Mouse (Mus musculus) kidney, postnatal 0 days (tissue): ENCODE data around the gene Cyp4v3. TPM values are rescaled to one million over a fixed set of nuclear protein-coding genes. Genes with fewer than 3 reads are reported as not detected.

Experiments used
- ATAC-seq: fragments of 200-750 bp; cut with Nextera tagmentation; replicated peaks from 2 replicates; pipeline ENCODE4 v1.8.0; 2017; ENCODE audit warnings: low read depth, moderate number of reproducible peaks, moderate TSS enrichment, moderate library complexity; ENCODE audit not compliant: low FRiP score
- DNase-seq: peaks from one replicate; pipeline ENCODE4 v3.0.0-alpha.2; 2016; ENCODE audit warnings: low spot score
- H3K27ac ChIP-seq: fragments of 300-500 bp; sonication (generic); 2 replicates; pipeline ENCODE4 v1.5.1; 2014; ENCODE audit warnings: mild to moderate bottlenecking
- H3K27me3 ChIP-seq: fragments of 300-500 bp; sonication (generic); 2 replicates; pipeline ENCODE4 v1.6.1; 2014; ENCODE audit warnings: low read length, mixed read lengths; ENCODE audit not compliant: insufficient read depth
- H3K36me3 ChIP-seq: fragments of 300-500 bp; sonication (generic); 2 replicates; pipeline ENCODE4 v1.6.1; 2014; ENCODE audit warnings: low read length, mixed read lengths; ENCODE audit not compliant: insufficient read depth
- H3K4me1 ChIP-seq: fragments of 300-500 bp; sonication (generic); replicated peaks from 2 replicates; pipeline ENCODE4 v1.6.1; 2014; ENCODE audit warnings: antibody characterized with exemption, low read length, mixed read lengths; ENCODE audit not compliant: insufficient read depth
- H3K4me2 ChIP-seq: fragments of 300-500 bp; sonication (generic); 2 replicates; pipeline ENCODE4 v1.6.1; 2014; ENCODE audit warnings: mild to moderate bottlenecking, low read length, moderate library complexity, mixed read lengths
- H3K4me3 ChIP-seq: fragments of 300-500 bp; sonication (generic); replicated peaks from 2 replicates; pipeline ENCODE4 v1.5.1; 2014; ENCODE audit warnings: low read depth, low read length
- H3K9ac ChIP-seq: fragments of 300-500 bp; sonication (generic); 2 replicates; pipeline ENCODE4 v1.6.1; 2014; ENCODE audit warnings: low read depth, low read length
- H3K9me3 ChIP-seq: fragments of 300-500 bp; sonication (generic); replicated peaks from 2 replicates; pipeline ENCODE4 v1.6.1; 2016; ENCODE audit warnings: low read length, inconsistent platforms, mixed read lengths
- CTCF ChIP-seq: IDR thresholded peaks from 2 replicates; pipeline ENCODE4 v1.5.1; 2016; ENCODE audit warnings: antibody characterized with exemption, low read depth, mild to moderate bottlenecking, moderate library complexity
- WGBS: fragments of 180-500 bp; shearing (Covaris S2); extraction: QIAGEN DNeasy Blood & Tissue Kit; methylation state at CpG from one replicate; pipeline ENCODE4 v1.1.7; 2014; 5-methylcytosine and 5-hydroxymethylcytosine counted together
- polyA plus RNA-seq: library from polyadenylated mRNA; unstranded; fragments of >200 nt; fragmentation: Nextera tagmentation; extraction: Ambion mirVana; gene quantifications from 2 replicates; pipeline ENCODE4 v1.2.1, GENCODE M21; 2015

Gene Cyp4v3
- polyA plus RNA-seq, 1 experiment from 2014 or later, result 3.9 TPM

DNA sequence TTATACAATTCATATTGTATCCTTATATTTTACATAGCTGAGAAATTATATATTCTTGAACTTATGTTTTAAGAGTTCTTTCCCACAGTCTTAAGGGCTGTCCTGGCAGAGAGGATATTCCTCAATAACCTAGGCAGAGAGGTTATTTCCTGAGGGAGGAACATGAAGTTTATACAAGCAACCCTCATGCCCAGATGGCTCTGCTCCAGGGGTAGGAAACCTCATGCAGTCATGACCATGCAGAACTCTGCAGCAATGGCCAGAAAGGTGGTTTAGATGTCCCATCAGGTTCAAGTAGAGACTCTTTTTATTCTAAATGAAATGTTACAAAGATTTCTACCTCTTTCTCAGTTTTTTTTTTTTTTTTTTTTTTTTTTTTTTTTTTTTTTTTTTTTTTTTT is 64.0 kb downstream of the Cyp4v3 start:
- Histone ChIP-seq H3K9ac (no peak overlapping the region), H3K9me3 (no peaks in the 10 kb centered on the region), H3K36me3 (no peaks in the 10 kb centered on the region), H3K4me2 (no peak overlapping the region), H3K27me3 (no peaks in the 10 kb centered on the region), H3K4me1 (no peaks in the 10 kb centered on the region), H3K4me3 (no peak overlapping the region), H3K27ac (no peak overlapping the region)
- DNase-seq (no peak), ATAC-seq (no peak)
- TF ChIP-seq CTCF, result no peak

DNA sequence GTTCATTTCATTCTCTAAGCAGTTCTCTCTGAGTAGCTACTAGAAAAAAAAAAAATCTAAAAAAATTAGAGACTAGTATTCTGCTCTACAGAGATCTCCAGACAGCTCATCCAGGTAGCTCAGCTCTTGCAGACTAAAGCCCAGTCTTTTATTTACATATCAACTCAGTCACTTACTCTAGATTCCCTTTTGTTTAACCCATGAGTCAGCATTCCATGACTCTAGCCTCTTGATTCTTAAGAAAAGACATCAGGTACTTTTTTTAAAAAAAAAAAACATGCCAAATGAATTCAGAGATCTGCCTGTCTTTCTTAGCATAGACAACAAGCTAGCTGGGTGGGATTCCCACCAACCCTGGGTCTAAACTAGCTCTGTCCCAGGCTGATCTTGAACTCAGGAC is 64.5 kb downstream of the Cyp4v3 start:
- H3K9me3 ChIP-seq, result no peaks in the 10 kb centered on the region
- TF ChIP-seq CTCF, result no peak
- H3K27me3 ChIP-seq, result no peaks in the 10 kb centered on the region
- no peak overlapping the region for H3K4me2 ChIP-seq
- DNase-seq, result no peak
- no peak overlapping the region for H3K4me3 ChIP-seq
- H3K27ac ChIP-seq, result no peak overlapping the region
- no peaks in the 10 kb centered on the region for H3K4me1 ChIP-seq
- H3K9ac ChIP-seq, result no peak overlapping the region
- ATAC-seq, result no peak
- H3K36me3 ChIP-seq, result no peaks in the 10 kb centered on the region

DNA sequence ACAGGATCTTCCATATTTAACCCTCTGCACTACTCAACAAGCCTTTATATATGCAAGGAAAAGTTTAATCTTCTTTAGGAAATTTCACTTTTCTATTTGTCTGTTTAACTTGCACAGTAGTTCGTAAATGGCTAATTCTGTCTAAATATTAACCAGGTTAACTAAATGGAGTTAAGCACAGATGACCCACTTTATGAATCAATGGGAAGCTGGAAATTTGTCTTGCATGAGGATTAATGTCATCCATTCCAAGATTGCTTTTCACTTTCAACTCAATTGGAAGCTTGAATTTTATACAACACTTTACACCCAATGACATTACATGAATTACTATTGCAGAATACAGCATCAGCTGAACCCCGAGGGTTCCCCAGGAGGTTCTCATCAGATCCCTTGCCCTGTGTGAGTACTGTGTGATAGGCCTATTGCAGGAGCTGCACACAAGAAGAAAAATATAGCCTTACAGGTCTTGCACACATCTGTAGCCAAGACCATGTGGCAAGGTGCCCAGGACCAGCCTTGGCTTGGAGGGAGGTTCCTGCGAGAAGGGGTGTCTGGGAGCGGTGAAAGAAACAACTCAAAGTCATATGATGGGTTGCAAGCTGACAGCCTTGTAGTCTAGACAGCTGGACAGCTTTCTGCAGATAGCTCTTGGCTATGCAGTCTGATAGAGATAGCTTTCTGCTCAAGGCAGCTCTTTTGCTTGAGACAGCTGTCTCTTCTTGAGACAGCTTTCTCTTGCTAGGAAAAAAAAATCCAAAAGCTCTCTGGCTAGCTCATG is 65.2 kb downstream of the Cyp4v3 start:
- WGBS, result 60% methylated on average over 4 of the region's 4 CpGs
- no peaks in the 10 kb centered on the region for H3K36me3 ChIP-seq
- H3K27me3 ChIP-seq, result no peaks in the 10 kb centered on the region
- no peak overlapping the region for H3K9ac ChIP-seq
- DNase-seq (no peak), ATAC-seq (no peak)
- TF ChIP-seq CTCF, result no peak
- no peaks in the 10 kb centered on the region for H3K4me1 ChIP-seq
- H3K27ac ChIP-seq, result no peak overlapping the region
- H3K4me2 ChIP-seq, result no peak overlapping the region
- H3K9me3 ChIP-seq, result no peaks in the 10 kb centered on the region
- H3K4me3 ChIP-seq, result no peak overlapping the region

DNA sequence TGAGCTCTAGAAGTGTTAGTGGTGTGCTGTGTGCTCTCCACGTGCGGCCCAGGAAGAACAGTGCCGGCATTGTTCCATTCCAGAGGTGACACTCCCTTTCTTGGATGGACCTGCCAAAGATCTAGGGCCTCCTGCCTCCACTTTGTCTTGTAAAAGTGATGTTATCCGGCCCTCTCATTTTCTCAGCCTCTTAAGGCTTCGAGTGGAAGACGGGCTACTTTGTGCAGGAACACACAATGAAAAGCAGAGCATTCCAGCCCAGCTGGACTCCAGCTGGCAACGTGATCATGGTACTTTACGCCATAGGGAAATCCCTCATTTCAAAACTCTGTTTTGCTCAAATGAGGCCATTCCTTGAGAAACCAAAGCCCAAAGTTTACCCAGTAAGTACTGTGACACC is 66.0 kb downstream of the Cyp4v3 start:
- no peaks in the 10 kb centered on the region for H3K4me1 ChIP-seq
- H3K36me3 ChIP-seq, result no peaks in the 10 kb centered on the region
- 75% methylated on average over 8 of the region's 8 CpGs for WGBS
- DNase-seq (no peak), ATAC-seq (no peak)
- H3K9ac ChIP-seq, result no peak overlapping the region
- H3K4me3 ChIP-seq, result no peak overlapping the region
- H3K27ac ChIP-seq, result no peak overlapping the region
- H3K27me3 ChIP-seq, result no peaks in the 10 kb centered on the region
- H3K9me3 ChIP-seq, result no peaks in the 10 kb centered on the region
- no peak overlapping the region for H3K4me2 ChIP-seq
- no peak for TF ChIP-seq CTCF

DNA sequence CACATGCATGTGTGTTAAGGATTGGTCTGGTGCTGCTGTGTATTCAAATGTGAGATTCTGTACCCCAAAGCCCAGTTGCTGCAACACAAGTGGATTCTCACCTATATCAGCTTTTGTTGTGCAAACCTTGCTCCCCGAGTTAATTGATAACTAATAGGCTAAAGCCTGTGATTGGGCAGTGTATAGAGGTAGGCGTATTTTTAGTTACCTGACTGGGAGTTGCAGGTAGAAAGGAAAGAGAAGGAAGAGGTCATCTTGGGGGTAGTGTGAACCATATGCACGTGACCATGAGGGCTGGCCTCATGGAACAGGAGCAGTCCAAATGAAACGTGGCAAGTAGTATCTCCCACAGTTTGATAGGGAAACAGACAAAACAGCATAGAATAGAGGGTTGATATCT is 68.1 kb downstream of the Cyp4v3 start:
- Histone ChIP-seq H3K9ac (no peak overlapping the region), H3K4me2 (no peak overlapping the region), H3K4me3 (no peak overlapping the region), H3K27me3 (no peaks in the 10 kb centered on the region), H3K36me3 (no peaks in the 10 kb centered on the region), H3K4me1 (no peaks in the 10 kb centered on the region), H3K9me3 (no peaks in the 10 kb centered on the region), H3K27ac (no peak overlapping the region)
- ATAC-seq (no peak), DNase-seq (no peak)
- WGBS, result 80% methylated on average over 4 of the region's 4 CpGs
- no peak for TF ChIP-seq CTCF

DNA sequence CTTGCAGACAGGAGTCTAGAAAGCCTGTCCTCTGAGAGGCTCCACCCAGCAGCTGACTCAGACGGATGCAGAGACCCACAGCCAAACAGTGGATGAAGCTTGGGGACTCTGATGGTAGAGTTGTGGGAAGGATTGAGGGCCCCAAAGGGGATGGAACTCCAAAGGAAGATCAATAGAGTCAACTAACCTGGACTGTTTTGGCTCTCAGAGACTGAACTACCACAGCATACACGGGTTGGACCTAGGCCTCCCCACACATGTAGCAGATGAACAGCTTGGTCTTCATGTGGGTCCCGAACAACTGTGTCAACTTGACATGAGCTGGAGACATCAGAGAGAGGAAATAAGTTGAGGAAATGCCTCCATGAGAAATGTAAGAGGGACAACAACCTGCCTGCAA is 70.2 kb downstream of the Cyp4v3 start:
- WGBS, result 84% methylated on average over 3 of the region's 3 CpGs
- H3K9ac ChIP-seq, result no peak overlapping the region
- no peaks in the 10 kb centered on the region for H3K27me3 ChIP-seq
- no peak for DNase-seq
- H3K4me1 ChIP-seq, result no peaks in the 10 kb centered on the region
- TF ChIP-seq CTCF, result no peak
- no peak overlapping the region for H3K4me2 ChIP-seq
- no peaks in the 10 kb centered on the region for H3K9me3 ChIP-seq
- no peak overlapping the region for H3K4me3 ChIP-seq
- no peak overlapping the region for H3K27ac ChIP-seq
- no peak for ATAC-seq
- H3K36me3 ChIP-seq, result no peaks in the 10 kb centered on the region

DNA sequence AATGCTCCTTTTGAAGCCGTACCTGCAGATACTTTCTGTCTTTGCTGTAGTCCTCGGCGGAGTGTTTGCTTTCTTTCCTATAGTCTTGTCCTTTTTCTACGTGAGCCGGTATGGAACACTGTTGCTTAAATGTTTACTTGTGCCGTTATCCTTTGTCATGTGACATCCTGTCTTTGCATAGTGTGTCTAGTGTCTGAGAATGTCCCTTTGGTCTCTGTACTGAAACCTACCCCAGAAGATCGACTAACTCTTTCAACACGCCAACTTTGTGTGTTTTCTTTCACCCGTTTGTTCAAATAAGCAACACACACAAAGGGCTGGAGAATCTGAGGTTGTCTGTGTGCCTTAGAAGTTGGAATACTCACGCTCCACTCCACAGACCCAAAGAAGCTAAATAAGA is 71.1 kb downstream of the Cyp4v3 start, which contains the start of gene F11:
Gene F11, minus strand, starts transcription at position 112 of the 400 bp plus-strand sequence.
- TF ChIP-seq CTCF, result no peak
- no peaks in the 10 kb centered on the region for H3K9me3 ChIP-seq
- no peak within 1 kb of the TSS for H3K4me2 ChIP-seq
- WGBS, result 86% methylated on average over 10 of the region's 10 CpGs
- no peaks in the 10 kb centered on the region for H3K36me3 ChIP-seq
- ATAC-seq (no peak), DNase-seq (no peak)
- no peak within 1 kb of the TSS for H3K9ac ChIP-seq
- H3K4me3 ChIP-seq, result no peak within 1 kb of the TSS
- no peaks in the 10 kb centered on the region for H3K4me1 ChIP-seq
- no peak within 1 kb of the TSS for H3K27ac ChIP-seq
- H3K27me3 ChIP-seq, result no peaks in the 10 kb centered on the region
